Mouse (Mus musculus) c-Kit-positive CD71-negative TER-119-negative erythroid progenitor cells, embryonic 14.5 days (primary cell): Measurements from ENCODE around the gene Zfp580.
A peak's percentile ranks its signal among the peaks of the same experiment; 100 is the strongest.

ENCODE experiments used
- DNase-seq: peaks from one replicate; pipeline ENCODE4 v3.0.0-alpha.2; 2013; ENCODE audit warnings: low read depth

Zfp580 gene

DNA sequence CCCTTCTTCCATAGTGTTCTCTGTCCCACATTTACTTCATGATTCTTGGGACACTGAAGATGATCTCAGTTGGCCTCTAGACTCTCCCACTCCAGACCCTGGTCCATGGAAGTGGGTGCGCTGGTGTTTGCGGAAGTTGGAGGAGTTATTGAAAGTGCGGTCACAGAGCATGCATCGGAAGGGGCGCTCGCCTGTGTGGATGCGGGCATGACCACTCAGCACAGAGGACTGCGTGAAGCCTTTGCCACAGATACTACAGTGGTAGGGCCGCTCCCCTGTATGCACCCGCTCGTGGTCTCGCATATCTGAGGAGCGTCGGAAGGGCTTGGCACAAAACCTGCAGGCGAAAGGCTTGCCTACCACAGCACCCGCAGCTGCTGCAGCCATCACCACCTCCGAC is 15.7 kb upstream of the Zfp580 start:
- DNase-seq: no peak

- DNase-seq: no peak
Observed at GRCm38 (mm10) chr7:5036136-5036535, 15.2 kb upstream of the Zfp580 start.

- DNase-seq: no peak
Observed at GRCm38 (mm10) chr7:5037026-5037425, 14.3 kb upstream of the Zfp580 start.

- no peak for DNase-seq
Observed at GRCm38 (mm10) chr7:5037467-5037866, 13.9 kb upstream of the Zfp580 start.

DNA sequence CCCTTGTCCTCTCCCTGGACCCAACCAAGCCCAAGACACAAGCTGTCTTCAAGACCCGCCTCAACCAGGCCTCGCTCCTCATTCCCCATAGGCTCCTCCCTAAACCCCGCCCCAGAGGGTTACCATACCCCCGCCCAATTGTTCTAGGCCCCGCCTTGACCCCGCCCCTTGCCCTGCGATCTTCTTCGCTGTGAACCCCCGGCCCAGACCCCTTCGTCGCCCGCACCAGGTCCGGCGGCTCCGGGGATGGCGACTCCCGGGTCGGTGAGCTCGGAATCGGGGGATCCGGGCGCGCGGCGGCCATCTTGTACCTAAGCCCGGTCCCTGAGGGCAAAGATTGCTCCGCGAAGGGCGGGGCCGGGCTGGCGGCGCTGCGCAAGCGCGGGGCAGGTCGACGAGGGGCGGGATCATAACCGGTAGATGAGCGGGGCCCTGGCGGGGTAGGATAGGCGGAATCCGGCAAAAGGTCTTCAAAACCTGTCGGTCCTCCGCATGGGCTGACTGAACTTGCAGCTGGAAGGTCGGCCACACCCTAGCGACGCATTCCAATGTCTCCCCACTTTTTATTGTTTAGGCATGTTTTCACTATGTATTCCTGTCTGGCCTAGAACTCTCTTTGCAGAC is 13.1 kb upstream of the Zfp580 start, which contains the start of gene Zfp784:
Zfp784 (minus strand) TSS at position 338 of the 624 bp plus-strand sequence.
- DNase-seq: peak; percentile 80

GRCm38 (mm10) chr7:5038940-5039339 is 12.4 kb upstream of the Zfp580 start:
- no peak for DNase-seq

GRCm38 (mm10) chr7:5044981-5045380 is 6.4 kb upstream of the Zfp580 start:
- DNase-seq: no peak

- no peak for DNase-seq
Observed at GRCm38 (mm10) chr7:5046112-5046511, 5.2 kb upstream of the Zfp580 start.

DNA sequence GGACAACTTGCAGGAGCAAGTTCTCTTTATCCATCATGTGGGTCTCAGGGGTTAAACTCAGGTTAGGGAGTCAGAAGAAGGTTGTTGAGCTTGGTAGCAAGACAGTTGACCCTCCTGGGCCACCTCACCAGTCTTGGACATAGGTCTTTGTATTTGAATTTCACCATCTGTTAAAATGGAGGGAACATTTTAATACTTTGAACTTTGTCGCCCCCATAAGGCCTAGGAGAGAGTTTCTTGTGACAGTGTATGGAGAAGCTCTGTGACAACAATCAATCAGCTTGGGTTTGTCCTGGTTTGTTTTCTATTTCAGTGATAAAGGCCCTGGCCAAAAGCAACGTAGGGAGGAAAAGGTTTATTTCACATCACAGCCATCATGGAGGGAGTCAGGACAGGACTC is 4.0 kb upstream of the Zfp580 start:
- DNase-seq: no peak

DNA sequence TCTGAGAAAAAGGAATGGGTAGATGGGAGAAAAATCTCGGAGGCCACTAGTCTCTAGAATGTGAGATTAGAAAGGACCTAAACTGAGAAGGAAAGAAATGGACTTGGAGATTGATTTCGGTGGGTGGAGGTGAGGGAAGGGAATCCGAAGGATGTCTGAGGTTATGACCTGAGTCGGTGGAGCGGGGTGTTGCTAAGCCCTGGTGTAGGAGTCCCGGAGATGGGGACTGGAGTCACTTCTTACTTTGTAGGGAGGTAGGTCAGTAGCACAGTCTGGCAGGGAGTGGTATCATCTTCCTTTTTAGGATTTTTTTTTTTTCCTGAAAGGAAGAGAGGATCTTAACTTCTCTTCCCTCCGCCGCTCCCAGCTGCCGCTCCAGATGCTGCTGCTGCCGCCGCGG is 1.1 kb downstream of the Zfp580 start:
- no peak for DNase-seq

GRCm38 (mm10) chr7:5052931-5053343 is 1.6 kb downstream of the Zfp580 start:
- no peak for DNase-seq

DNA sequence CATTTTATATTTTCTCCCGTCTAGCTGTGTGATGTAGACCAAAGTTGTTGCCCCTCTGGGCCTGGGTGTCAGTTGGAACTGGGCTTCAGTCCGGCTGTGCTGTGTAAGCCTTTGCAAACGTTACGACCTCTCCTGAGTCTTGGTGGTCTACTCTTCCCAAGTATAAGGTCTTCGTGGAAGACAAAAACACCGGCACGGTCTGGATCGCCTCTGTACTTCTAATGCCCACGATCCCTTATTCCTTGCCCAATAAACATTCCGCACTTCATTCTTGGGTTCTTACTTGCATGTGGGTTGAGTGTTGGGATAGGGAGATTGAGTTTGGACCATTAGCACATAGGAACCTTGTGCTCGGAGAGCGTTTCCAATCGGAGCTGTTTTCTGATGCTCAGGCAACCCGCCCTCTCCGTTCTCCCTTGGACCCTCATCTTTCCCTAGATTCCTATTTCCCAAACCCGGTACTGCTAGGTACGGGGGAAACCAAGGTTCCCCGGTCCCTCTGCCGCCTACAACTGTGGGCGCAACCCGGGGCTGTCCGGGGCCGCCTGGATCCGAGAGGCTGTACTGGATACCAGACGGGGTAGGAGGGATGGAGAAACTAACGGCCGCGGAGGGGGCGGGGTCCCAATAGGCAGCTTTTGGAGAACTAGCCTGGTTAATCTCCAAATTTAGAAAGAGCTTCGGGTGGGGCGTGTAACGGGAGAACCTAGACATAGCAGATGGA is 2.3 kb downstream of the Zfp580 start:
- DNase-seq: no peak

GRCm38 (mm10) chr7:5056651-5057263 is 5.4 kb downstream of the Zfp580 start:
- DNase-seq: no peak

- no peak for DNase-seq
Observed at GRCm38 (mm10) chr7:5057381-5057780, 6.0 kb downstream of the Zfp580 start.

DNA sequence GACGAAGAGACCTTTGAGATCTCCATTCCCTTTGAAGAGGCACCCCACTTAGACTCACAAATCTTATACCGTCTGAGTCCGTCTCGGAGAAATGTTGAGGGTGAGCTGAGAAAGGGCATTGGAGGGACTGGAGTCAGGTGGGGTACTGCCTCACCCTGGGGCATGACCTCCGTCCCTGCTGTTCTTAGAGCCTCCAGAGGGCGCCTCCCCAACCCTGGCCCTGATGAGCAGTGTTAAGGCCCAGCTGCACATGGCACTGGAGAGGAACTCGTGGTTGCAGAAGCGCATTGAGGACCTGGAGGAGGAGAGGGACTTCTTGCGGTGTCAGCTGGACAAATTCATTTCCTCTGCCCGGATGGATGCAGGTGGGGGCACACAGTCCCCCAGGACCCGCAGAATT is 6.5 kb downstream of the Zfp580 start:
- DNase-seq: no peak

DNA sequence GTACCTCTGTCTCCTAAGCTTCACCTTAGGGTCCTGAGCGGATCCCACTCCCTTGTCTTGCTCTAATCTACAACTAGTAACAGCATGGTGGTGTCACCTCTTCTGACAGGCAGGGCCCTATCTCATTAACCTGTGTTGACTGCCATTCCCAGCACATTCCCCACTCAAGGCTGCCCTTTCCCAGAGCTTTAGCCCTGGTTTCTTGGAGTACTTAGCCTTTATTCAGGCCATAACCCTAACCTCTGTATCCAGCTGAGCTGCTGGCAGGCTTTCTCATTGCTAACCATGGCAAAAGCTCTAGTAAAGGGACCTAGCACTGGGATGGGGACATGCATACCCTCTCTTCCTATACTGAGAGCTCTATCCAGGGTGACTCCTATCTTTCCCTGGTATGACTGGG is 7.3 kb downstream of the Zfp580 start:
- DNase-seq: no peak

- DNase-seq: no peak
Observed at GRCm38 (mm10) chr7:5059421-5059820, 8.1 kb downstream of the Zfp580 start.

DNA sequence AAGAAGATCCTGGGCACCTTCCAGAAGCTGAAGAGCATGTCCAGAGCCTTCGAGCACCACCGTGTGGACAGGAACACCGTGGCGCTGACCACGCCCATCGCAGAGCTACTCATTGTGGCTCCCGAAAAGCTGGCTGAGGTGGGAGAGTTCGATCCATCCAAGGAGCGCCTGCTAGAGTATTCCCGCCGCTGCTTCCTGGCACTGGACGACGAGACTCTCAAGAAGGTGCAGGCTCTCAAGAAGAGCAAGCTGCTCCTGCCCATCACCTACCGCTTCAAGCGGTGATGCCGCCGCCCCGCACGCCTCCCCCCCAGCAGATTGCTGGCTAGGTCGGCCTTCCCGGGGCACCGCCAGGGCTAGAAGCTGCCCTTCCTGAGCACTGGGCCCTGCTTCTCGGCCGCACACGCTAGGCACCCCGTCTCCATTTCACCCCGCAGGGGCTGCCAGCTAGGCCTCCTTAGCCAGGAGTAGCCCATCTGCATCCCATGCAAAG is 8.9 kb downstream of the Zfp580 start:
- peak; percentile 61 for DNase-seq

- DNase-seq: peak; percentile 95
Observed at GRCm38 (mm10) chr7:5060944-5061773, 9.8 kb downstream of the Zfp580 start.

- DNase-seq: peak; percentile 62
Observed at GRCm38 (mm10) chr7:5061774-5062359, 10.5 kb downstream of the Zfp580 start, which contains the start of gene U2af2. U2af2 (plus strand) TSS chr7:5062143.

GRCm38 (mm10) chr7:5062360-5063001 is 11.1 kb downstream of the Zfp580 start:
- DNase-seq: peak; percentile 81
